Mouse (Mus musculus) left cerebral cortex, adult 11 months (tissue): Measurements from ENCODE around the gene S100pbp.

ENCODE experiments used
- DNase-seq: peaks from one replicate; pipeline ENCODE4 v3.0.0; 2022; ENCODE audit warnings: low spot score

The S100pbp gene

GRCm38 (mm10) chr4:129189542-129190519 is at the start of gene S100pbp, which contains the start of gene Yars:
TSS of gene S100pbp (minus strand) at chr4:129189727.
TSS of gene Yars (plus strand) at chr4:129189760.
- peak; percentile 94 for DNase-seq

GRCm38 (mm10) chr4:129239075-129239474 is 49.5 kb upstream of the S100pbp start:
- peak; percentile 52 for DNase-seq

DNA sequence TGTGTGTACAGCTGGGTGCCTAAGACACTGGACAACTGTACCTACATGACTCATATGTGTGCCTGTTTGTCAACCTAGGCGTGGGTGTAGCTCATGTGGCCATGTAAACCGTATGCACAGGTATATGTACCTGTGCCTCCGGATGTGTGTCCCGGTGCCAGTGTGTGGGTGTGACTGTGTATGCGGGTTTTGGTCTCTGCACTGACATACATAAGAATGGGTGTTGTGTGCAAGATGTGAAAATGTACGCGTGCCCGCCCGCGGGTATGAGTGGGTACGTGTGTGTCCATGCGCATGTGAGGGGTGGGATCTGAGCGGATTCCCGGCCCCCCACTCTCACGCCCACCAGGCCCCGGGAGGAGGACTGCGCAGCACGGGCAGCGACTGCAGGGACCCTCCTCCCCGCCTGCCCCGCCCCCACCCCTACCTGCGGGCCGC is 49.1 kb upstream of the S100pbp start:
- no peak for DNase-seq

DNA sequence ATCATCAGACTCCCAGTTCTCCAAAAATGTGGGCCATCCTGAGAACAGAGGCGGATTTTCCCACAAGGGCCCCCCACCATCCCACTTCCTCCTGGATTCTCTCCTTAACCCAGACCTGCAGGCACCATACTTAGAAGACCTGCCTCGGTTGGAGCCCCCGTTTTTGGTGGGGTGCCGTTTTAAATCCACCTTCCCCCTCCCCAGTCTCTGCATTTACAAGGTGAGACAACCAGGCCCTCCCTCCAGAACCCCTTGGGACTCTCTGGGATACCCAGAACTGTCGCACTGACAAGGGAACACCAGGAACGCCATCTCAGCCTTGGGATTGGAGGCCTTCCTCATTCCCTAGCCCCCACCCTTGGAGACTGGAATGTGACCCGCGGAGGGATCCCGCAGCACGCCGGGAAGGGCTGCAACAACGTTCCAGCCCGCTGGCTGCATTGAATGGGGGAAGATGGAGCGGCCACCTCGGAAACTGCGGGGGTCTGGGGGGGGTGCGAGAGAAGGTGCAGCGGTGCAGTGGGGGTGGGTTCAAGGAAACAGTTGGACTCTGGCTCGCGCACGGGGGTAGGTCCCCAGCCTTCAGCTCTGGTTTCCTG is 48.4 kb upstream of the S100pbp start:
- no peak for DNase-seq

- DNase-seq: no peak
These were observed 46.8 kb upstream of the S100pbp start for GRCm38 (mm10) chr4:129236236-129236813.

DNA sequence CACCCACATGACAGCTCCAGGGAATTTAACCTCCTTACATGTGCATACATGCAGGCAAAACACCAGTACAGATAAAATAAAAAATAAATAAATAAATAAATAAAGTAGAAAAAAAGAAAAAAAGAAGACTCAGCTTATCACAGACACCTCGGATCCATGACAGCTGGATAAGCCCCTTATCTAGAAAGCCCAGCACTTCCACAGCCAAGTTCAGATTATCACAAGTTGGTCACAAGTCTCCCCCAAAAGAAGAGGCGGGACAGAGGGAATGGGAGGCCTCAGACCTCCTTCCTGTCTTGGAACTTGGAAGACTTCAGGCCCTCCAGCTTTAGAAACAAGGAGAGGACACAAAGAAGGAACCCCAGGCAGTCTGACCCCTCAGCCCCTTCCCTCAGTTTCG is 45.6 kb upstream of the S100pbp start:
- no peak for DNase-seq

- DNase-seq: no peak
These were observed 45.0 kb upstream of the S100pbp start for GRCm38 (mm10) chr4:129234488-129234887.

GRCm38 (mm10) chr4:129232561-129233360 is 43.2 kb upstream of the S100pbp start:
- no peak for DNase-seq

DNA sequence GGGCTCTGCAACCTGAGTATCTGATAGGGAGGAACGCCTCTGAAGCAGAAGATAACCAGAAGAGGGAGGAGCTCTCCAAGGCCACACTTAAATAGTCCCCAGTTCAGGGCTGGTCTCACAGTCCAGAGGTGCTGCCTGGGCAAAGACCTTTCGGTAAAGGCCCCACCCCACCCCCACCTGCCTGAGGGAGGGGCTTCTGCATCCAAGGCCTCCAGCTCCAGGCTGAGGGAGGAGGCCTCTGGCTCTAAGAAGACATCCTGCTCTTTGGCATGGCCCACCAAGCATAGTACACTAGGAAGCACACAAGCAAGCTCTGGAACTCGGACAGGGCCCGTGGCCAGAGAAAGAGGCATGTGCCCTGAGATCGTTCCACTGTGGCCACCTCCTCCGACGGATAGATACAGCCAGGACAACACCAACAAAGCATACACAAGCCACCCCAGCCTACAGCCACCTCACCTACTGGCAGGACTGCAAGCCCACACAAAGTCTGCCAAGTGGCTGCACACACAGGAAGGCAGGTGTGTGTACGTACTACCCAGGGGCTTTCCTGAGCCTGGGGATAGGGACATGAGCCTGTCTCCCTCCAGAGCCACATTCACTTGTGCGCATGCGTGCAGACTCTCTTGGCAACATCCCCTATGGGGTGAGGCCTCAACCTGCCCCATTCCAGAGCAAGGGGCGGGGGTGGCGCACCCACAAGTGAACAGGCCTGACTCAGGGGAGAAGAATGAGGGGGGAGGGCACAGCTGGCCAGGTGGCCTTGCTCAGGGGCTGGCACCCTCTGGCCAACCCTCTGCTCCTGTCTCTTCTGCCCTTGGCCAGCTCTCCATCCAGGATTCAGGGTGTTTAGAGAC is 42.3 kb upstream of the S100pbp start:
- DNase-seq: no peak

- DNase-seq: no peak
These were observed 41.4 kb upstream of the S100pbp start for GRCm38 (mm10) chr4:129230926-129231325.

GRCm38 (mm10) chr4:129227985-129228381 is 38.5 kb upstream of the S100pbp start:
- no peak for DNase-seq

DNA sequence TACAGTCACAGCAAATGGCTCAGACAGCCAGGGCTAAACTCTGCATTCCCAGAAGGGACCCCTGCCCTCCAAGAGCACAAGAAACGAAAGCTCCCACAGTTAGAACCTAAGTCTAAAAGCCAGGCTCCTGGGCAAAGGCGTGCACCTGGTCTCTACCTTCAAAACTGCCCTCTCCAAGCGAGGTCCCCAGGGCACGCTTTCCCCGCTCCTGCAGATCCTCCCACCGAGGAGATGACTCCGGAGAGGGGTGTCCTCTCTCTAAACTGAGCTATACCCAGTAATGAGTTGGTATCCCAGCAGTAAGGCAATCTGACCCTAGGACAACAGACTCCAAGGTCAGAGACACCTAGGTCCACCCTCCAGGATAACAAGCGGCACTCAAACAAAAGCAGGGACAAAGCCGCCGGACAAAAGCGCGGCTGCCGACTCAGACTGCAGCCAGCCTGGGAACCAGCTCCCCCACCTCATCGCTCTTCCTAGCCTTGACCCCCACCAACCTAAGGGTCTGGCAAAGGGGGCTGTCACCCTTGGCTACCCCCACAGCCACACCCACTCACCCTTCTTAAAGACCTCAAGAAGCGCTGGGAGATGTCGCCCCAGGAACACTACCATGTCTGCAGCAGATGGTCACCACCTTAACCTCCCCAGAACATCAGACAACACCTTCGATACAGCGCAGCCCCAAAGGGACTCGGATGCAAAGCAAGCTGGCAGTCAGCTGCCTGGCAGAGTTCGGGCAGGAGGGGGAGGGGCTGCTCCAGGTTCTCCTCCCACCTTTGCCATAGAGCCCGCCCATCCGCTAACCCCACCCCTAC is 37.9 kb upstream of the S100pbp start:
- DNase-seq: no peak

- no peak for DNase-seq
These were observed 37.0 kb upstream of the S100pbp start for GRCm38 (mm10) chr4:129226441-129226963.

GRCm38 (mm10) chr4:129225315-129225714 is 35.8 kb upstream of the S100pbp start:
- DNase-seq: no peak

DNA sequence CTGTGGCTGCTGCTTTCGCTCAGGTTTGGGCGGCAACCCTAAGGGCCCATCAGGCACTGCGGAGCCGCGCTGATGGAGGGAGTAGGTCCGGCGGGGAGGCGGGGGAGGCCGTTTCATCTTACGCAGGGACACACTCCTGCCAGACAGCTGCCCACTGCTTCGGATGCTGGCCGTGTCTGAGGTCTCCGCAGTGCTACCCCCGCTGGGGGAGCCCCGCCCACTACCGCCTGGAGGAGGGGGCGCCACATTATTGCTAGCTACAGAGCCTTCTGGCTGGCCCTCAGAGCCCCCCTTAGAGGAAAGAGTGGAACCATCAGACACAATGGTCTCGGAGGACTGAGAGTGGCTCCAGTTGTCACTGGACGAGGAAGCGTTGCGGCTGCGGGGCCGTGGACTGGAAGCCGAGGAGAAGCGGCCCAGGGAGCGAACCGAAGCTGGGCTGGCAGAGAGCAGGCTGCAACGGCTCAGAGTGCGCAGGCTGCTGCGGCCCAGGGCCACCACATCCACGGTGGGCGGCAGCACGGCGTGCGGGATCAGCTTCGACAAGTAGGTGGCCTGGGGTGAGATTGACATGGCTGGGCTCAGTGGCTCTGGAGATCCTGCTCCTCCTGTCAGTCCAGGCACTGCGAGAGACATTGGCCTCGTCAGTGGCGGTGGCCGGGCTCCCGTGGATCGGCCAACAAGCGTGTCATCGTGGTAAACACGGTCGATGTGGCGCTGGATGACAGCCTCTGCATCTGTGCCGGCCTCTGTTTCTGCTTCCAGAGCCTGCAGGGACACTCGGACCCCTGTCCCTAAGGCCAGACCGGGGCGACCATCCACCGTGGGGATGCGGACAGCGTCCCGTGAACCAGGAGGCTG is 34.1 kb upstream of the S100pbp start:
- no peak for DNase-seq

GRCm38 (mm10) chr4:129222019-129222925 is 32.7 kb upstream of the S100pbp start:
- no peak for DNase-seq

DNA sequence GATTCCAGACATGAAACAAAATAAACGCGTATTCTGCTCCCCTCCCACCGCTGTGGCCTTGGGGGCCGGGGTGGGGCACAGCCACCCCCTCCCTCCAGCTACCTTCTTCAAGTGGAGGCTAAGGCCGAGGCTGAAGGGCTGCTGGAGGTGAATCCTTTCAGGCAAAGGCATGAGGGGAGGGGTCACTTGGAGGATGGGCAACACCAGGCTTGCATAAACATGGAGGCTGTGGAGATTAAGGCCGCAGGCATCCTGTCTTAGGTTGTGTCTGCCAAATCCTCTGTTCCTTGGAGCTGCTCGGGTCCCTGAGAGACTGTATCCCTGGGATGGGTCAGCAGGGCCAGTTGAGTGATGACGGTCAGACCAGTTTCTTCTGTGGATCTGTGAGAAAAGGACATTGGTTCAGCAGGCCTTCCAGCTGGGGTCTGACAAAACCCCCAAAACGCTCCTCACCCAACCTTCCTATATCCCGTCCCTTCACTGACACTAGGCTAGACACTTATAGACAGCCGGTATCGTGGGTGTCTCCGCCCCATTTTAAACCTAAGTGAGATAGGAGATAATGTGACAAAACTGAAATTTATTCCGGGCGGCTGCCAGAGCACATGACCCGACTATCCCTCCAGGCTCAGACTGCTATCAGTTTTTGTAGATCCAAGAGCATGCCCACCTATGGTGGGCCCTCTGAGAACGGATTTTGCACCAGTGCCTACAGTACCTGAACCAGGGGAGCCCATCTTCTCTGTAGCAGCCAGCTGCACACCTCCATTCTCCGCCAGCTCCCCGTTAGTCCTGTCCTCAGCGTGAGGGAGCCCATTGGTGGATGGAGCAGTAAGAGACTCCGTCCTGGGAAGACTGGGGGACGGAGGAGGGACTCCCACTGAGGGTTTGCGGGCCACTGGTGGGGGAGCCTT is 31.8 kb upstream of the S100pbp start:
- no peak for DNase-seq
